Mouse (Mus musculus) spleen, postnatal 10 days (tissue): ENCODE results near the gene Cnot8.

Experiments used
- DNase-seq, 2 experiments: peaks; one replicate each; pipeline ENCODE4 v3.0.0; 2021 to 2022; ENCODE audit warnings: low spot score in 2 of 2

The Cnot8 gene

DNA sequence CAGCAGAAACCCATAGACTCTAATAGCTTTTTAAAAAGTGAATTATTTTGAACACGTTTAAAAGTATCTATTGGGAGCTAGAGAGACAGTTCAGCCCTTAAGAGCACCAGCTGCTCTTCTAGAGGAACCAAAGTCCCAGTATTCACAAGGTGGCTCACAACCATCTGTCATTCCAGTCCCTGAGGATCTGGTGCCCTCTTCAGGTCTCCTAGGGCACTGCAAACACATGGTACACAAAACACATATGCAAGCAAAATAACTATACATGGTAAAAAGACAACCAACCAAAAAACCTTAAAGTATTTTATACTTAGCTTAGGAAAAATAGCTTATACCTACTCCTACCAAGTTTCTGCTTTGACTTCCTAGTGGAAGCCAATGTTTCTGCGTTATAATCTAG lies 61.1 kb downstream of the Cnot8 start:
- DNase-seq = peak in 1 of 2 experiments; percentile 32

GRCm38 (mm10) chr11:58167822-58168166 lies 63.8 kb downstream of the Cnot8 start:
- DNase-seq = no peak
